Mouse (Mus musculus) limb, embryonic 12.5 days (tissue): ENCODE results near the gene Nadk2. TPM values are rescaled to one million over a fixed set of nuclear protein-coding genes. Genes with fewer than 3 reads are reported as not detected.

Experiments used
- ATAC-seq: fragments of 200-750 bp; cut with Nextera tagmentation; 2 replicates; pipeline ENCODE4 v1.8.0; 2017; ENCODE audit warnings: low read depth, moderate TSS enrichment; ENCODE audit not compliant: insufficient number of reproducible peaks, insufficient read depth, low FRiP score, low TSS enrichment
- H3K27ac ChIP-seq: fragments of 300-500 bp; sonication (generic); 2 replicates; pipeline ENCODE4 v1.5.1; 2016; ENCODE audit warnings: mild to moderate bottlenecking, moderate library complexity
- H3K27me3 ChIP-seq: fragments of 300-500 bp; sonication (generic); 2 replicates; pipeline ENCODE4 v1.6.1; 2016; ENCODE audit warnings: mild to moderate bottlenecking, moderate library complexity
- H3K36me3 ChIP-seq: fragments of 300-500 bp; sonication (generic); 2 replicates; pipeline ENCODE4 v1.6.1; 2016; ENCODE audit warnings: mild to moderate bottlenecking, moderate library complexity
- H3K4me1 ChIP-seq: fragments of 300-500 bp; sonication (generic); replicated peaks from 2 replicates; pipeline ENCODE4 v1.6.1; 2016
- H3K4me2 ChIP-seq: fragments of 300-500 bp; sonication (generic); 2 replicates; pipeline ENCODE4 v1.6.1; 2016; ENCODE audit warnings: mild to moderate bottlenecking, moderate library complexity
- H3K4me3 ChIP-seq: fragments of 300-500 bp; sonication (generic); replicated peaks from 2 replicates; pipeline ENCODE4 v1.5.1; 2016; ENCODE audit warnings: mild to moderate bottlenecking
- H3K9ac ChIP-seq: fragments of 300-500 bp; sonication (generic); replicated peaks from 2 replicates; pipeline ENCODE4 v1.6.1; 2016; ENCODE audit warnings: mild to moderate bottlenecking, moderate library complexity
- H3K9me3 ChIP-seq: fragments of 300-500 bp; sonication (generic); 2 replicates; pipeline ENCODE4 v1.6.1; 2016; ENCODE audit warnings: mild to moderate bottlenecking, moderate library complexity
- WGBS: fragments of 180-500 bp; shearing (Covaris S2); methylation state at CpG from one replicate; pipeline ENCODE4 v1.1.7; 2016; 5-methylcytosine and 5-hydroxymethylcytosine counted together
- polyA plus RNA-seq: library from polyadenylated mRNA; unstranded; fragments of >200 nt; fragmentation: Nextera tagmentation; extraction: Ambion mirVana; gene quantifications from 2 replicates; pipeline ENCODE4 v1.2.1, GENCODE M21; 2016

The Nadk2 gene
- polyA plus RNA-seq, 1 experiment from 2014 or later = 34.7 TPM

DNA sequence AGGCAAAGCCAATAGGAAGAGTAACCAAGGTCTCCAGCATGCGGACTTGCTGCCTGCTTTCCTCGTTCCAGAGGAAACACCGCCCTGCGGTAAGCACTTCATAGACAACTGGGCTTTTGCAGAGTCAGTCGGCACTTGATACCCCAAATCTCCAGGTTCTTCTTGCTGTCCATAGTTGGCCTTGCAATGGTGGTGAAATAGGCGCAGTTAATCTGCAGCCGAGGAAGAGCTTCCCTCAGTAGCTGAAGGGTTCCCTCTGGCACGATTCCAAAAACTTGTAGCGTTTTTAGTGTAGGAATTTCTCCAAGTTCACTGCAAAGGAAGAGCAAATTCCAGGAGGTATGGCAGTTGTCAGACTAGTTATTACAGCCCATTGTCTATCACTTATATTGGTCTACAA lies 42.5 kb downstream of the Nadk2 start:
- no peaks in the 10 kb centered on the region for H3K27me3 ChIP-seq
- no peak overlapping the region for H3K27ac ChIP-seq
- WGBS = 85% methylated on average over 9 of the region's 9 CpGs
- no peaks in the 10 kb centered on the region for H3K4me1 ChIP-seq
- no peak overlapping the region for H3K4me3 ChIP-seq
- no peaks in the 10 kb centered on the region for H3K9me3 ChIP-seq
- peaks cover 80% of the 10 kb centered on the region for H3K36me3 ChIP-seq
- no peak for ATAC-seq
- no peak overlapping the region for H3K4me2 ChIP-seq
- no peak overlapping the region for H3K9ac ChIP-seq

DNA sequence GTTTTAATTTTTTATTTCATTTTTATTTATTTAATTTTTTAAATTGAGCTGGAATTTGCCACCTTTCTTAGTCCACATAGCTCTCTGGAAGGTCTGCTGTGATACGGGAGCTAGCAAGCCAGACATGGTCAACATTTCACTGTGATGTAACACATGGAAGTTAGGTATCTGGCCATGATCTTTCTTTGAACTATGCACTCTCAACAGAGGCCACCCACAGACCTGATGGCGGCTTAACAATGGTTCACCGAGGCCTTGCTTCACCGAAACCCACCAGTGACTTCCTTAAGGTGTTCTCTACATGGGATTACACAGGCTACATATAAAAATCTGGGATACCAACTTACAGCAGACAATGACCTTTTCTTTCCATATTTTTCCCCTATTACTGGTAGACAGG lies 43.1 kb downstream of the Nadk2 start:
- no peak overlapping the region for H3K4me3 ChIP-seq
- no peak overlapping the region for H3K9ac ChIP-seq
- H3K9me3 ChIP-seq = no peaks in the 10 kb centered on the region
- H3K4me1 ChIP-seq = no peaks in the 10 kb centered on the region
- H3K4me2 ChIP-seq = no peak overlapping the region
- ATAC-seq = no peak
- no peaks in the 10 kb centered on the region for H3K27me3 ChIP-seq
- no peak overlapping the region for H3K27ac ChIP-seq
- H3K36me3 ChIP-seq = peaks cover 86% of the 10 kb centered on the region
- WGBS = 91% methylated on average over 4 of the region's 4 CpGs

DNA sequence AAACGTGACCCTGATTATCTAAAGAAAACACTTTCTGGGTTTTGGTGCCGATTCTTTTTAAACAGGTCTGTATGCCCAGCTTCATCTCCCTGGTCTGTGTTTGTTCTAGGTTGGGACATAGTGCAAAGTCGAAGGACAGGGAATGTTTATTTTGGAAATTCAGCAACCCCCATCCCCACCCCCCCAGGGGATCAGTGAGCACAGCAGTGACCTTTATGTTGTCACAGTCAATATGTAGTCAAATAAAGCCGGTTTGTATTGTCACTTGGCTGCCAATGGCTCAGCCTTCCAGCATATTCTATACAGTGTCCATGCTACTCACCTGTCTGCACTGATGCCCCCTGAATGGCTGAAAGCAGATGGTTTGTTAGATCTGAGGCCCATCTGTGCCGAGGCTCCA lies 43.5 kb downstream of the Nadk2 start:
- H3K9ac ChIP-seq = no peak overlapping the region
- H3K27me3 ChIP-seq = no peaks in the 10 kb centered on the region
- no peaks in the 10 kb centered on the region for H3K9me3 ChIP-seq
- H3K4me1 ChIP-seq = no peaks in the 10 kb centered on the region
- peaks cover 90% of the 10 kb centered on the region for H3K36me3 ChIP-seq
- 81% methylated on average over 5 of the region's 5 CpGs for WGBS
- no peak overlapping the region for H3K27ac ChIP-seq
- H3K4me2 ChIP-seq = no peak overlapping the region
- no peak overlapping the region for H3K4me3 ChIP-seq
- no peak for ATAC-seq

DNA sequence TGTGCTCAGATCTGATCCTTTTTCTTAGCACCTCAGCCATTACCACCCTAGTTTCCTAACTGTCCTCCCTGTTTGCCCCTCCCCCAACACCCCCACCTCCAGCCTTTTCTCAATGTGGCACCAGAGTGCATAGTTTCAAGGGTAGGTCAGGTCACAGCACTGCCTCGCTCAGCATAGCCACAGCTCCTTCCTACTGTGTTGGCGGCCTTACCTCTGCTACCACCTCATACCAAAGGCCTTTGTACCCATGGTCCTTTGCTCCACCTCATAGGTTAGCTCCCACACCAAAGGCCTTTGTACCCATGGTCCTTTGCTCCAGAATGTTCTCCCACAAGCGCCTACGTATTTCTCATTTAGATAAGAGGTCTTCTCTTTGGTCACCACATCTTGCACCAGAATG lies 47.8 kb downstream of the Nadk2 start:
- Histone ChIP-seq H3K27me3 (no peaks in the 10 kb centered on the region), H3K9me3 (no peaks in the 10 kb centered on the region), H3K27ac (no peak overlapping the region), H3K36me3 (peaks cover 98% of the 10 kb centered on the region), H3K4me3 (no peak overlapping the region), H3K9ac (no peak overlapping the region), H3K4me1 (no peaks in the 10 kb centered on the region), H3K4me2 (no peak overlapping the region)
- WGBS = 92% methylated on average over 4 of the region's 4 CpGs
- ATAC-seq = no peak

DNA sequence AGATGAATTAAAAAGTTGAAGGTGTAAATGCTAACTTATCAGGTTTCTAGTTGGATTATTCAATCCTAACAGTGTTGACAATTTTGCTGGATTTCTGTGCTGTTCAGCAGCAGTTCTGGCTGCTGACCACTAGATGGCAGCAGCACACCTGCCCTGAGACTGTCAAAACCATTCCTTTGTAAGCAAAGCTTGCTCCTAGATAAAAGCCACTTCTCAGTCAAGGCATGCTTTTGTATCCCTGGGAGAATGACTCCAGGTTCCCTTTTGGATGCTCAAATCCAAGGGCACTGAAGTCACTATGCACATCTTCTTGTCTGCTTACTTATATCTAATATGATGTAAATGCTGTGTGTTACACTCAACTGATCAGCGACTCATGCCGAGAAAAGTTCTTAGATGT lies 49.0 kb downstream of the Nadk2 start:
- 98% methylated on average over 2 of the region's 2 CpGs for WGBS
- Histone ChIP-seq H3K9ac (no peak overlapping the region), H3K9me3 (no peaks in the 10 kb centered on the region), H3K27ac (no peak overlapping the region), H3K36me3 (peaks cover 98% of the 10 kb centered on the region), H3K27me3 (no peaks in the 10 kb centered on the region), H3K4me1 (no peaks in the 10 kb centered on the region), H3K4me3 (no peak overlapping the region), H3K4me2 (no peak overlapping the region)
- ATAC-seq = no peak

DNA sequence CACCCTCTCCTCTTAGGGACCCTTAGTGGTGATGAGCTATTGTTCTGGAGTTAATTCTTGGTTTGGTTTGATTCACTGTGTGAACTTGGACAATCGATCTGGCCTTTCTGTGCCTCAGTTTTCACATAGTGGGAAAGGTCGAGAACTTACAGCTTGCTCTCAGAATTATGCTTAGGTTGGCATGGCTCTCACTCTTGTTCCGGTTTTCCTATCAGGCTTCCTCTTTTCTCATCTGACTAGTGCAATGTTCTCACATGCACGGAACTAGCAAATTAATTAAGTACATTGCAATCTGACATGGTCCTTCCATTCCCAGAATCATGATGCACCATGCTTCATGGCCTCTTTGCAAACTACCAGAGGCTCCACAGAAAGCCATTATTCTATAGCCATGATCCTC lies 51.9 kb downstream of the Nadk2 start:
- Histone ChIP-seq H3K27ac (no peak overlapping the region), H3K27me3 (no peaks in the 10 kb centered on the region), H3K4me3 (no peak overlapping the region), H3K4me2 (no peak overlapping the region), H3K36me3 (peaks cover 92% of the 10 kb centered on the region), H3K9ac (no peak overlapping the region), H3K9me3 (no peaks in the 10 kb centered on the region), H3K4me1 (no peaks in the 10 kb centered on the region)
- no peak for ATAC-seq
- WGBS = 89% methylated on average over 4 of the region's 4 CpGs

DNA sequence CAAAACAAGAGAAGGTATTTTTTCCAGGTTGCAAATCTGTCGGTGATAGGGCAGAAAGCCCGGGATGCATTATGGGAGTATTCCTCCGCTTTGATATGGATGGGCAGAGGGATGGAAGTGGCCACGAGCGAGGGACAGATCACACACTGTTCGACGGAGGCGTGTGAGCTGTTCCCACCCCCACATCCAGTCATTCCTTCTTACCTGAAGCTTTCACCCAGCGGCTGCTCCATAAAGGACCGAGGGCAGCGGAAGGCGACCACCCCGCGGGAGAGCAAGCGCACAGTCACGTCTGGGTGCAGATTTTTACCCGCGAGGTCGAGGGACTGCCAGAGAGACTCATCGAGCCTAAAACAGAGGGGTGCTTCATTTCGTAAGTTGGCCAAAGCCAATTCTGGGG lies 53.8 kb downstream of the Nadk2 start:
- Histone ChIP-seq H3K27me3 (no peaks in the 10 kb centered on the region), H3K36me3 (peaks cover 89% of the 10 kb centered on the region), H3K4me2 (no peak overlapping the region), H3K27ac (no peak overlapping the region), H3K4me1 (no peaks in the 10 kb centered on the region), H3K9ac (no peak overlapping the region), H3K9me3 (no peaks in the 10 kb centered on the region), H3K4me3 (no peak overlapping the region)
- ATAC-seq = no peak
- 93% methylated on average over 21 of the region's 21 CpGs for WGBS

DNA sequence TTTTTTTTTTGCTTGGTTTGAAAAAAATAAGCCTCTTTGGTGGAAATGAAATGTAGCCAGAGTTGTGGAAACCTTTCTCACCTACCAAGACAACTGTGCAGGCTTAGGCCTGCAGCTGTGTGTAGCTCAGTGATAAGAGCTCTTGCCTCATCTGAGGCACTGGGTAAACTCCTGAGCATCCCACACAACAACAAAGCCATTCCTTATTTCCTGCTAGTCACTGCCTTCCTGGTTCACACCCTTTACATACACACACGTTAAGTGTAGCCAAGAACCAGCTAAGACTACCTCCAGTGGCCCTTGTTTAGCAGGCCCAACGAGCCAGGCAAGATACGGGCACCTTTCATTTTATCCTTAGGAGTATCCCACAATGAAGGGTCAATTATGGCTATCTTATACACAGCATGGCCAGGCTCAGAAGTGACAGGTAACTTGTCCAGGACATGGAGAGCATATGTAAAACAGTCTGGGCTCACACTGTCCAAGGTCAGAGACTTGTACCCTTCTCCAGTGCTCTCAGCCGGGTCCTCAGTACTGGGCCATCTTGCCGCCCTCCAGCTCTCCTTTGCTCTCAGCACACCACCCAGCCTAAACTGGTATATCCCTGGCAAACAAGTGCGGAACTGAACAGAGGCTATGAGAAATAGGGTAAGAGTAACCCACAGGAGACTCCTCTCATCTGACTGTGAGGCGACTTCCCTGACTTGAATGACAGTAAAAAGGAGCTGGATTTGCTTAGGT lies 56.2 kb downstream of the Nadk2 start:
- WGBS = 90% methylated on average over 7 of the region's 7 CpGs
- Histone ChIP-seq H3K27ac (no peak overlapping the region), H3K4me1 (no peaks in the 10 kb centered on the region), H3K9me3 (no peaks in the 10 kb centered on the region), H3K4me2 (no peak overlapping the region), H3K36me3 (peaks cover 86% of the 10 kb centered on the region), H3K4me3 (no peak overlapping the region), H3K9ac (no peak overlapping the region), H3K27me3 (no peaks in the 10 kb centered on the region)
- 0 out of 2 replicates have a peak, but pooled peaks have one; percentile 32 for ATAC-seq

DNA sequence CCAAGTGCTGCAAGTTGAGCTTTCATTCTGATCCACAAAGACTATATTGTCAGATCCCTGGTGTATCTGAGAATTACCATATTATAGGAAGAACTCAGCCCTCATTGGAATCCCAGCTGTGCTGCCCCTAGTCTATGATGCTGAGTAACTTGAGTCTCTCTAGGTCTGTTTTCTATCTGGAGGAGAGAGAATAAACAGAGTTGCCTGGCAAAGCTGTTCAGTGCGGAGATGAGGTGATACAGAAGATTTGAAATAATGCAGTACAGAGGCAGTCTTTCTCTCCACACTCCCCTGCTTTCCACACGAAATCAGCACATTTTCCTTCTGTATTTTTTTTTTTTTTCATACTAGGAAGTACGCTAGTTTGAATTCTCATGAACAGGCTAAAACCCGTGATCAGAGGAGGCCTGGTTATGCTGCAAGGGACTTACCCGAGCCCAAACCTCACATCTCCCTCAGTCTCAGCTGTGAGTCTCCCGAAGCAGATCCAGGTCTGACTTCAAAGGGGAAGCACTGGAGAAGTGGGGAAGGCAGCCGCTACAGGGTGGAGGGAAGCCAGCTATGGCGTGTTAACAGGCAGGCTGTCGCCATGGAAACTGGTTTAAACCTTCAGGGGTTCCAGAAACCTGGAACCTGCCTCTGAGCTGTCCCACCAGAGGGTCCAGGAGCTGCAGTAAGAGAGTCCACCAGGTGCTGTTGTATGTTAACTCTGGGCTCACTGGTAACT lies 59.9 kb downstream of the Nadk2 start:
- Histone ChIP-seq H3K36me3 (peaks cover 80% of the 10 kb centered on the region), H3K27me3 (no peaks in the 10 kb centered on the region), H3K9me3 (no peaks in the 10 kb centered on the region), H3K4me1 (peaks cover 11% of the 10 kb centered on the region), H3K9ac (no peak overlapping the region), H3K4me3 (no peak overlapping the region), H3K27ac (peak overlapping the region; percentile 57), H3K4me2 (no peak overlapping the region)
- WGBS = 60% methylated on average over 9 of the region's 9 CpGs
- ATAC-seq = peak; percentile 37; the same call in 1 of the 2 replicates

DNA sequence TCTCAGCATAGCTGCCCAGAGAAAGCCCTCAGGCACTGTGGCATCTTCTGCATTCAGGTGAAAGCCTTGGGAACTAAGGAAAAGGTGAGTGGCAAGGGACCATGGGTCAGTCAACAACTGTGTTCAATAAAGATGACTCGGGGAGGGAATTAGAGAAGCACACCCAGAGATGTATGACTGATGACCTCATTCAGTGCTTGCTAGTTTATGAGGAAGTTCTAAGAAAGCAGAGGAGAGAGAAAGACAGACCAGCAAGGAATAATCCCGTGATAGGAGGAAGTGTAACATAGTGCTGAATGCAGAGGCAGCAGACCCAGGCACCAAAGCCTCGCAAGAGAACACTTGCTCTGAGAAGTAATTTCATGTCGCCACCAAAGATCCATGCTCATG lies 60.4 kb downstream of the Nadk2 start:
- H3K36me3 ChIP-seq = peaks cover 83% of the 10 kb centered on the region
- no peaks in the 10 kb centered on the region for H3K27me3 ChIP-seq
- H3K9ac ChIP-seq = no peak overlapping the region
- WGBS = 81% methylated on average over 4 of the region's 4 CpGs
- peaks cover 11% of the 10 kb centered on the region for H3K4me1 ChIP-seq
- H3K9me3 ChIP-seq = no peaks in the 10 kb centered on the region
- H3K4me3 ChIP-seq = no peak overlapping the region
- no peak for ATAC-seq
- peak overlapping the region; percentile 57 for H3K27ac ChIP-seq
- H3K4me2 ChIP-seq = no peak overlapping the region

DNA sequence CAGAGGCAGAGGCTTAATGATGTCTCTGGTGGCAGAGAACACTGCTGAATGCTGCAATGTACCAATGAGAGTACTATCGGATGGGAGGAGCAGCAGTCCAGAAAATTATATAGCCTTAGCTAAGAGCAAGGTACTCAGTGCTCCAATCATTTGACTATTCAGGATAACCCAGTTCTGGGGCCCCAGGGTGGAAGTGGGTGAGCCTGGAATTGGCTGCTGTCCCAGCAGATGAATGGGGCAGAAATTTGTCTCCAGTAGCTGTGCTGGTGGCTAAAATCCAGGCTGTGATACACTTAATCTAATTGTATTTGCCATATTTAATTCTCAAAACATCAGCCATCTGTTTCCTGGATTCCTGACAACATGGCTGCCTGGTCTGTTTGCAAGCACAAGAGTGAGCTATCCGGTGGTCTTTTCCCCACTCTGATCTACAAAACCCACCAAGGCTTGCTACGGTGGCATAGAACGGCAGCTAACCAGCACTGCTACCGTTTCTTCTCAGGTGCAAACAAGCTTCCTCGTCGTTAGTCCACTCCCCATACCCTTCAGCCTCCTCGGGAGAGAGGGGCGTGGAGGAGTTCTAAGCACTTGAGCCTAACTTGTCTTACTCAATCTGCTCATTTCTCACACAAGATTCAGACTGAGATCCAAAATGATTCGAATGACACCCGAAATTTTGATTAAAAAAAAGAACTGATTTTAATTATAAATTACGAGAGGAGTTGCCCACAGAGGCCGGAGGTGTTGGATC lies 61.8 kb downstream of the Nadk2 start:
- whole genome bisulfite sequencing = 83% methylated on average over 13 of the region's 13 CpGs
- H3K36me3 ChIP-seq = peaks cover 84% of the 10 kb centered on the region
- H3K27ac ChIP-seq = no peak overlapping the region
- no peaks in the 10 kb centered on the region for H3K27me3 ChIP-seq
- H3K4me3 ChIP-seq = no peak overlapping the region
- H3K4me1 ChIP-seq = peaks cover 11% of the 10 kb centered on the region
- H3K4me2 ChIP-seq = no peak overlapping the region
- ATAC-seq = no peak
- no peak overlapping the region for H3K9ac ChIP-seq
- no peaks in the 10 kb centered on the region for H3K9me3 ChIP-seq
